Mouse (Mus musculus): Measurements from ENCODE around the gene Ccdc187. TPM values are rescaled to one million over a fixed set of nuclear protein-coding genes. Genes with fewer than 3 reads are reported as not detected.
A peak's percentile ranks its signal among the peaks of the same experiment; 100 is the strongest.

The Ccdc187 gene
- polyA plus RNA-seq, 1 experiment from 2014 or later = 0.06 TPM

DNA sequence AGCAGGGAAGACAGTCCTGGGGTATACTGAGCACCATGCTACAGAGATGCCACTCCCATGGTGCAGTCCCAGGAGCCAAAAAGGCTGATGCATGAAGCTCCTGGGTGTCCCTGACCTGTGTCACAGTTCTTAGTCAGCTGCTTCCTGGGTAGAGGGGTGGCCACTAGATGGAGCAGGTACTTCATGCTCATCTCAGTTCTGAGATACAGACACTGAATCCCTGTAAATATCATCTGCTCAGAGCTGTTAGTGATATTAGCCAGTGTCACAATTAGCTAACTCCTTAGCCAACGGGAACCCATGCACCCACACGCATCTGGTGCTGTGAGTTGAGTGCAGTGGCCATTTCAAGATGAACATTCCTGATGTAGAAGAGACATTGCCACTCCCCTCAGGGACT, 30.6 kb upstream of the Ccdc187 start:
- WGBS = 66% methylated on average over 2 of the region's 2 CpGs
- peaks cover 71% of the 10 kb centered on the region for H3K36me3 ChIP-seq
- H3K9ac ChIP-seq = no peak overlapping the region
- H3K4me2 ChIP-seq = no peak overlapping the region
- no peaks in the 10 kb centered on the region for H3K27me3 ChIP-seq
- peaks cover 12% of the 10 kb centered on the region for H3K4me1 ChIP-seq
- ATAC-seq (ENCODE audit: insufficient number of reproducible peaks, low FRiP score, low TSS enrichment, low read depth) = no peak
- no peak overlapping the region for H3K4me3 ChIP-seq
- no peak overlapping the region for H3K27ac ChIP-seq
- H3K9me3 ChIP-seq = no peaks in the 10 kb centered on the region

- Histone ChIP-seq H3K27me3 (no peaks in the 10 kb centered on the region), H3K4me3 (no peak overlapping the region), H3K9ac (no peak overlapping the region), H3K9me3 (no peaks in the 10 kb centered on the region), H3K4me2 (no peak overlapping the region), H3K36me3 (peaks cover 62% of the 10 kb centered on the region), H3K4me1 (peaks cover 23% of the 10 kb centered on the region), H3K27ac (no peak overlapping the region)
- WGBS = 83% methylated on average over 13 of the region's 13 CpGs
- ATAC-seq (ENCODE audit: insufficient number of reproducible peaks, low FRiP score, low TSS enrichment, low read depth) = no peak
Observed at GRCm38 (mm10) chr2:26323589-26324325, 29.4 kb upstream of the Ccdc187 start.

- Histone ChIP-seq H3K4me1 (peaks cover 52% of the 10 kb centered on the region), H3K9me3 (no peaks in the 10 kb centered on the region), H3K27ac (no peak overlapping the region), H3K27me3 (no peaks in the 10 kb centered on the region), H3K4me3 (no peak overlapping the region), H3K36me3 (peaks cover 35% of the 10 kb centered on the region), H3K4me2 (no peak overlapping the region), H3K9ac (no peak overlapping the region)
- ATAC-seq (ENCODE audit: insufficient number of reproducible peaks, low FRiP score, low TSS enrichment, low read depth) = no peak
- 82% methylated on average over 14 of the region's 14 CpGs for WGBS
Observed at GRCm38 (mm10) chr2:26320245-26321185, 26.2 kb upstream of the Ccdc187 start.

- no peak for ATAC-seq (ENCODE audit: insufficient number of reproducible peaks, low FRiP score, low TSS enrichment, low read depth)
- Histone ChIP-seq H3K36me3 (peaks cover 27% of the 10 kb centered on the region), H3K4me1 (peaks cover 58% of the 10 kb centered on the region), H3K4me2 (no peak overlapping the region), H3K9ac (no peak overlapping the region), H3K4me3 (no peak overlapping the region), H3K27ac (no peak overlapping the region), H3K9me3 (no peaks in the 10 kb centered on the region), H3K27me3 (no peaks in the 10 kb centered on the region)
- 86% methylated on average over 13 of the region's 13 CpGs for WGBS
Observed at GRCm38 (mm10) chr2:26319519-26320244, 25.3 kb upstream of the Ccdc187 start.

GRCm38 (mm10) chr2:26319109-26319508, 24.8 kb upstream of the Ccdc187 start:
- H3K9ac ChIP-seq = no peak overlapping the region

GRCm38 (mm10) chr2:26317991-26318672, 23.8 kb upstream of the Ccdc187 start:
- no peaks in the 10 kb centered on the region for H3K9me3 ChIP-seq
- WGBS = 88% methylated on average over 3 of the region's 3 CpGs
- no peak for ATAC-seq (ENCODE audit: insufficient number of reproducible peaks, low FRiP score, low TSS enrichment, low read depth)
- H3K27ac ChIP-seq = peak overlapping the region; percentile 94; the same call in 1 of the 2 replicates
- peaks cover 11% of the 10 kb centered on the region for H3K36me3 ChIP-seq
- H3K9ac ChIP-seq = no peak overlapping the region
- no peak overlapping the region for H3K4me3 ChIP-seq
- H3K4me2 ChIP-seq = no peak overlapping the region
- H3K4me1 ChIP-seq = peaks cover 67% of the 10 kb centered on the region
- no peaks in the 10 kb centered on the region for H3K27me3 ChIP-seq

More at GRCm38 (mm10) chr2:26319109-26319508, 24.8 kb upstream of the Ccdc187 start:
- no peak for ATAC-seq (ENCODE audit: insufficient number of reproducible peaks, low FRiP score, low TSS enrichment, low read depth)
- Histone ChIP-seq H3K27ac (no peak overlapping the region), H3K9me3 (no peaks in the 10 kb centered on the region), H3K4me1 (peaks cover 64% of the 10 kb centered on the region), H3K4me2 (no peak overlapping the region), H3K27me3 (no peaks in the 10 kb centered on the region), H3K36me3 (peaks cover 21% of the 10 kb centered on the region), H3K4me3 (no peak overlapping the region)
- WGBS = 84% methylated on average over 9 of the region's 9 CpGs

GRCm38 (mm10) chr2:26317371-26317770, 23.0 kb upstream of the Ccdc187 start:
- H3K4me3 ChIP-seq = peak overlapping the region; percentile 57
- WGBS = 59% methylated on average over 3 of the region's 3 CpGs

DNA sequence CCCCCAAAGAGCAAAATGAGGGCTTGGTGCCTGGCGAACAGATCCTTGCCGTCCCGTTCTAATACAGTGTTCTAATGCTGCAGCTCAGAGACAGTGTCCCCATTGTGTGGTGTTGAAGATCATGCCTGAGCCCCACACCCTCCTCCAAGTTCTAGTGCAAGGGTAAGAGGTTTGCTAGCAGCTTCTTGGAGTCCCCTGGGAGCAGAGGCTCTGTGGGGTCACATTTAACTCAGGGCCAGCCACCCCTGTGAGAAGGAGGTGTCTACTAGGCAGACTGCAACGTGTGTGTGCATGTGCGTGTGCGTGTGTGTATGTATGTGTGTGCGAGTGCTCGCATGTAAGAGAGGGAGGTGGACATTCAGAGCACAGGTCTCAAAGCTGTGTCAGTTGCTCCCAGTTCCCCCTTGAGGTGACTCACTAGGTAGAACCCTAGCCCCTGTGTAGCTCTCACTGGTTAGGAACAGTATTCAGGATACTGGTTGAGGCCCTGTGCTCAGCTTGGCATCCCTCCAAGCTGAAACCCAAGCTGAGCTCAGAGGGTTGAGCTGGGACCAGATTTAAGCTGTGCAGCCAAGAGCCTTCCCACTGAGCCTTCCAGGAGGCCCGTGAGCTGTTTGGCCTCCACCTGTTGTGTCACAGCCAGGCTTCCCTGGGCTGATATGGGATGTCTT, 22.4 kb upstream of the Ccdc187 start:
- H3K9me3 ChIP-seq = no peaks in the 10 kb centered on the region
- WGBS = 36% methylated on average over 9 of the region's 9 CpGs
- peak overlapping the region; percentile 76 for H3K4me2 ChIP-seq
- peak overlapping the region; percentile 62; the same call in 1 of the 2 replicates for H3K9ac ChIP-seq
- peak overlapping the region; percentile 57 for H3K4me3 ChIP-seq
- H3K36me3 ChIP-seq = no peaks in the 10 kb centered on the region; the same call in 1 of the 2 replicates
- H3K27ac ChIP-seq = peak overlapping the region; percentile 94
- H3K4me1 ChIP-seq = peaks cover 72% of the 10 kb centered on the region
- no peaks in the 10 kb centered on the region for H3K27me3 ChIP-seq
- peak; percentile 54 for ATAC-seq (ENCODE audit: insufficient number of reproducible peaks, low FRiP score, low TSS enrichment, low read depth)

More at GRCm38 (mm10) chr2:26317371-26317770, 23.0 kb upstream of the Ccdc187 start:
- Histone ChIP-seq H3K4me1 (peaks cover 74% of the 10 kb centered on the region), H3K9me3 (no peaks in the 10 kb centered on the region), H3K27me3 (no peaks in the 10 kb centered on the region), H3K27ac (peak overlapping the region; percentile 94), H3K9ac (no peak overlapping the region), H3K4me2 (peak overlapping the region; percentile 76), H3K36me3 (peaks cover 4% of the 10 kb centered on the region)
- ATAC-seq (ENCODE audit: insufficient number of reproducible peaks, low FRiP score, low TSS enrichment, low read depth) = no peak

GRCm38 (mm10) chr2:26315925-26316311, 21.6 kb upstream of the Ccdc187 start:
- WGBS = 1% methylated on average over 11 of the region's 11 CpGs
- Histone ChIP-seq H3K27ac (peak overlapping the region; percentile 94), H3K4me1 (peaks cover 70% of the 10 kb centered on the region), H3K9ac (peak overlapping the region; percentile 62), H3K4me3 (peak overlapping the region; percentile 57), H3K4me2 (peak overlapping the region; percentile 76), H3K36me3 (no peaks in the 10 kb centered on the region), H3K9me3 (no peaks in the 10 kb centered on the region), H3K27me3 (no peaks in the 10 kb centered on the region)
- ATAC-seq (ENCODE audit: insufficient number of reproducible peaks, low FRiP score, low TSS enrichment, low read depth) = 0 out of 2 replicates have a peak, but pooled peaks have one; percentile 0

DNA sequence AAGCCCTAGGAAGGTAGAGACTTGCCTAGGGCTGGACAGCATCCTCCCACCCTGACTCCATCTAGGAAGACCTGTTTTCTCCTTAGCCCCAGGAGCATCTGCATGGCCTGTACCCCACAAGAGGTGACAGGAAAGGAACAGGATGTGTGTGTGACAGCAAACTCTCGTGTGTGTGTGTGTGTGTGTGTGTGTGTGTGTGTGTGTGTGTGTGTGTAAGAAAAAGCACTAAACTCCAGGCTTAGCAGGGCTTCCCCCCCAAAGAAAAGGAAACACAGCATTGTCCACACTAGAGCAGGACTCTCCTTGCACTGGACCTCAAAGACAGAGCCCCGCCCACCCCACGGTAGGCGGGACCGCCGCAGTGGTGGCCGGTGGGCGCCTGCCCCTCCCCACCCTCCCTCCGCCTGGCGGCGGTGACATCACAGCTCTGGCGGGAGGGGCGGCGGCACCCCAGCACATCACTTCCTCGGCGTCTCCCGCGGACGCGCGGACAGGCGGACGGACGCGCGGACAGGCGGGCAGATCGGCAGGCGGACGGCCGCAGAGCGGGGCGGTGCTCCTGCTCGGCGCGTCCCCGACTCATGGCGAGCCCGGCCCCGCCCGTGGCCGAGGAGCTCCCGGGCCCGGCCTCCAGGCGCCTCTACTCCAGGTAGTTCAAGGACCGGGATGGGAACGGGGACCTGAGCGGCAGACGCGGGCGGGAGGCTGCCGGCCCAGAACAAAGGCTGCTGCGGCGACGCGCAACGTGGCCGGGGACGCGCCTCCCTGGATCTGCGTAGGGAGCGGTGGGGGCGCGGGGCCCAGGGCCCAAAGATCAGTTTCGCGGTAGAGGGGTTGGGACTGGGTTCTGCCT, 20.9 kb upstream of the Ccdc187 start, which contains the start of gene Gpsm1:
TSS of gene Gpsm1 (plus strand) at position 444 of the 853 bp plus-strand sequence.
- Histone ChIP-seq H3K9me3 (no peaks in the 10 kb centered on the region), H3K4me2 (peak within 1 kb of the TSS; percentile 76), H3K36me3 (no peaks in the 10 kb centered on the region), H3K4me3 (peak within 1 kb of the TSS; percentile 57), H3K4me1 (peaks cover 66% of the 10 kb centered on the region), H3K27ac (peak within 1 kb of the TSS; percentile 94), H3K9ac (peak within 1 kb of the TSS; percentile 62), H3K27me3 (no peaks in the 10 kb centered on the region)
- ATAC-seq (ENCODE audit: insufficient number of reproducible peaks, low FRiP score, low TSS enrichment, low read depth) = peak; percentile 74
- 0% methylated on average over 60 of the region's 66 CpGs for WGBS
